Mouse (Mus musculus): ENCODE data around the gene Cmklr1. TPM values are rescaled to one million over a fixed set of nuclear protein-coding genes. Genes with fewer than 3 reads are reported as not detected.

The Cmklr1 gene
- polyA plus RNA-seq, 1 experiment from 2014 or later: 1.7 TPM

DNA sequence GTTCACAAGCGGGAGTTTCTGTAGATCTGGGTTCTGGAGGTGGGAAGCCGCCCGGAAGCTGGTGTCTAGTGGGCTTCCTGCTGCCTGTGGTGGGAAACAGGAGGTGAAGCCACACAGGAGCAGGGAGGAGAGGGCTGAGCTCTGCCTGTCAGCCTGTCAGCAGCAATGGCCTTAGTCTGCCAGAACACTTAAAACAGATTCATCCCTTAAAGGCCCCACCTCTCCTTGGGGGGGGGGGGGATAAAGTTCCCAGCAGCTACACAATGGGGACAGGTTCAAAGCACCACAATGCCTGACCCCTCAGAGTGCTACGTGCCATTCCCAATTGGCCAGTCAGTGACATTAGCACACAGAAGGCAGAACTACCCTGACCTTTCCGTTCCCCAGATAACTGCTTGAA is 2.0 kb upstream of the Cmklr1 start:
- H3K9ac ChIP-seq: no peak overlapping the region
- H3K4me3 ChIP-seq (replicated peaks): no peak overlapping the region
- peaks cover 15% of the 10 kb centered on the region for H3K27me3 ChIP-seq
- H3K27ac ChIP-seq (replicated peaks): no peak overlapping the region
- no peaks in the 10 kb centered on the region for H3K9me3 ChIP-seq (replicated peaks)
- 8% methylated on average over 5 of the region's 5 CpGs for WGBS (ENCODE audit: insufficient replicate concordance)
- no peak for ATAC-seq (ENCODE audit: insufficient read depth)
- no peak overlapping the region for H3K4me2 ChIP-seq
- no peaks in the 10 kb centered on the region for H3K36me3 ChIP-seq (replicated peaks)
- H3K4me1 ChIP-seq (replicated peaks): no peaks in the 10 kb centered on the region

GRCm38 (mm10) chr5:113648647-113649211 is 1.5 kb downstream of the Cmklr1 start:
- H3K4me2 ChIP-seq: no peak overlapping the region
- H3K4me3 ChIP-seq (replicated peaks): no peak overlapping the region
- no peak for ATAC-seq (ENCODE audit: insufficient read depth)
- 35% methylated on average over 5 of the region's 5 CpGs for WGBS (ENCODE audit: insufficient replicate concordance)
- H3K27ac ChIP-seq (replicated peaks): no peak overlapping the region
- H3K27me3 ChIP-seq: peaks cover 15% of the 10 kb centered on the region
- H3K9me3 ChIP-seq (replicated peaks): no peaks in the 10 kb centered on the region
- H3K9ac ChIP-seq: no peak overlapping the region
- no peaks in the 10 kb centered on the region for H3K36me3 ChIP-seq (replicated peaks)
- no peaks in the 10 kb centered on the region for H3K4me1 ChIP-seq (replicated peaks)

DNA sequence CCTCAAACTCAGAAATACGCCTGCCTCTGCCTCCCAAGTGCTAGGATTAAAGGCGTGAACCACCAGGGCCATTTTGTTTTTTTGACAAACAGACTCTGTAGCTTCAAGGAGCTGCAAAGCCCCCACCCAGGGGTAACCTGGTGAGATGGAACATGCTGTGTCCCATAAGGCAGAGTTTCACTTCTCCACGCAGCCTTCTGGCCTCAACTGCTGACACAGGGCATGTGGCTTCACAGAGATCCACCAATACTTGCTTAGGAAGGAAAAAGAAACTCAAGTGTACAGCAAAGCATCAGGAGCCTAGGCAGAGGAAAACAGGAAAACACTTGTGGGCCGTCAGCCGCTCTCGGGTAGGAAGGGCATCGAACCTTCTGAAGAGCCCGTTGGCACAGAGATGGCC is 3.1 kb downstream of the Cmklr1 start:
- Histone ChIP-seq H3K4me1 (replicated peaks) (no peaks in the 10 kb centered on the region), H3K27ac (replicated peaks) (no peak overlapping the region), H3K9ac (no peak overlapping the region), H3K36me3 (replicated peaks) (no peaks in the 10 kb centered on the region), H3K4me3 (replicated peaks) (no peak overlapping the region), H3K9me3 (replicated peaks) (no peaks in the 10 kb centered on the region), H3K27me3 (peaks cover 15% of the 10 kb centered on the region), H3K4me2 (no peak overlapping the region)
- 63% methylated on average over 8 of the region's 8 CpGs for WGBS (ENCODE audit: insufficient replicate concordance)
- no peak for ATAC-seq (ENCODE audit: insufficient read depth)

- H3K4me2 ChIP-seq: no peak overlapping the region
- H3K27ac ChIP-seq (replicated peaks): no peak overlapping the region
- no peaks in the 10 kb centered on the region for H3K36me3 ChIP-seq (replicated peaks)
Observed at GRCm38 (mm10) chr5:113644520-113644919, 5.7 kb downstream of the Cmklr1 start.

GRCm38 (mm10) chr5:113643107-113643848 is 6.9 kb downstream of the Cmklr1 start:
- Histone ChIP-seq H3K9me3 (replicated peaks) (no peaks in the 10 kb centered on the region), H3K4me1 (replicated peaks) (no peaks in the 10 kb centered on the region), H3K27me3 (no peaks in the 10 kb centered on the region), H3K9ac (no peak overlapping the region), H3K27ac (replicated peaks) (no peak overlapping the region), H3K4me3 (replicated peaks) (no peak overlapping the region), H3K36me3 (replicated peaks) (no peaks in the 10 kb centered on the region), H3K4me2 (no peak overlapping the region)
- 35% methylated on average over 18 of the region's 18 CpGs for WGBS (ENCODE audit: insufficient replicate concordance)
- ATAC-seq (ENCODE audit: insufficient read depth): no peak

More at GRCm38 (mm10) chr5:113644520-113644919, 5.7 kb downstream of the Cmklr1 start:
- Histone ChIP-seq H3K27me3 (no peaks in the 10 kb centered on the region), H3K9ac (no peak overlapping the region), H3K9me3 (replicated peaks) (no peaks in the 10 kb centered on the region), H3K4me1 (replicated peaks) (no peaks in the 10 kb centered on the region), H3K4me3 (replicated peaks) (no peak overlapping the region)
- ATAC-seq (ENCODE audit: insufficient read depth): peak; percentile 20; the same call in 1 of the 2 replicates
- WGBS (ENCODE audit: insufficient replicate concordance): 36% methylated on average over 4 of the region's 4 CpGs

DNA sequence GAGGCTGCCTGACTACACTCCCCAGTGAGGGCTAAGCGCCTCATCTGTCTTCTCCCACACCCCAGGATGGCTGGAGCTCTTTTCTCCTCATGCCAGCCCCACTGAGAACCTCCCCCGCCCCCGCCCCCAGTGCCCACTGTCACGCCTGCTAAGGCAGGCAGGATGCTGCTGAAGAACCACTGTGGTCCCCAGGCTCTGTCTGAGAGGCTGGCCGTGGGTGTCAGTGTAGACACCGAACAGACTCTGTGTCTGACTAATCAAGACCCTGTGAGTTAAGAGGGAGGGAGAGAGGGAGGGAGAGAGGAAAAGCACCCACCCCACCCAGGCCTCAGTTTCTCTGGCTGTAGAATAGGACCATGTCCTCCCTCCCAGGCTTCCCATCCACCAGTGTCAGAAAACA is 9.2 kb downstream of the Cmklr1 start:
- 36% methylated on average over 6 of the region's 6 CpGs for WGBS (ENCODE audit: insufficient replicate concordance)
- ATAC-seq (ENCODE audit: insufficient read depth): no peak
- H3K4me3 ChIP-seq (replicated peaks): no peak overlapping the region

GRCm38 (mm10) chr5:113639126-113639525 is 11.1 kb downstream of the Cmklr1 start:
- Histone ChIP-seq H3K9me3 (replicated peaks) (no peaks in the 10 kb centered on the region), H3K4me1 (replicated peaks) (no peaks in the 10 kb centered on the region; the same call in 1 of the 2 replicates), H3K36me3 (replicated peaks) (no peaks in the 10 kb centered on the region), H3K4me3 (replicated peaks) (no peak overlapping the region), H3K27ac (replicated peaks) (no peak overlapping the region), H3K9ac (no peak overlapping the region), H3K4me2 (no peak overlapping the region), H3K27me3 (no peaks in the 10 kb centered on the region)
- ATAC-seq (ENCODE audit: insufficient read depth): no peak
- WGBS (ENCODE audit: insufficient replicate concordance): 43% methylated on average over 5 of the region's 5 CpGs

More for the DNA sequence above, 9.2 kb downstream of the Cmklr1 start:
- Histone ChIP-seq H3K4me1 (replicated peaks) (no peaks in the 10 kb centered on the region; the same call in 1 of the 2 replicates), H3K27me3 (no peaks in the 10 kb centered on the region), H3K4me2 (no peak overlapping the region), H3K9me3 (replicated peaks) (no peaks in the 10 kb centered on the region), H3K36me3 (replicated peaks) (no peaks in the 10 kb centered on the region), H3K27ac (replicated peaks) (no peak overlapping the region), H3K9ac (no peak overlapping the region)

DNA sequence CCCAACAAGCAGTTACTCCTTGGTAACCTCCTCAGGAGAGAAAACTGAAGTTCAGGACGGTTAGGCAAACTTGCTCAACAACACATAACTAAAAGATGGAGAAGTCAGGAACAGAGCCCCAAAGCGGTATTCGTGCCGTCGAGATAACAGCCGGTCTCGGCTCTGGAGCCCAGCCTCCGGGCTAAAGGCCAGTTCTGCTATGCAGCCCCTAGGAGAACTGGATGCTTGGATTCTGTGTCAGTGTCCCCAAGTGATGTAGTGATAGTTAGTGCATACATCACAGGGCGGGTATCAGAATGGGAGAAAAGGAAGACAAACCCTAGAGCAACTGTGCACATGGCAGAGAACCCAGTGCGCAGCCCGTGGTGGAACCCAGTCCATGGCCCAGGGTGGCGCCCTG is 12.2 kb downstream of the Cmklr1 start:
- Histone ChIP-seq H3K36me3 (replicated peaks) (no peaks in the 10 kb centered on the region), H3K27me3 (no peaks in the 10 kb centered on the region), H3K4me2 (no peak overlapping the region), H3K9me3 (replicated peaks) (no peaks in the 10 kb centered on the region), H3K27ac (replicated peaks) (no peak overlapping the region), H3K4me1 (replicated peaks) (no peaks in the 10 kb centered on the region; the same call in 1 of the 2 replicates), H3K9ac (no peak overlapping the region), H3K4me3 (replicated peaks) (no peak overlapping the region)
- ATAC-seq (ENCODE audit: insufficient read depth): no peak
- WGBS (ENCODE audit: insufficient replicate concordance): 61% methylated on average over 12 of the region's 12 CpGs

DNA sequence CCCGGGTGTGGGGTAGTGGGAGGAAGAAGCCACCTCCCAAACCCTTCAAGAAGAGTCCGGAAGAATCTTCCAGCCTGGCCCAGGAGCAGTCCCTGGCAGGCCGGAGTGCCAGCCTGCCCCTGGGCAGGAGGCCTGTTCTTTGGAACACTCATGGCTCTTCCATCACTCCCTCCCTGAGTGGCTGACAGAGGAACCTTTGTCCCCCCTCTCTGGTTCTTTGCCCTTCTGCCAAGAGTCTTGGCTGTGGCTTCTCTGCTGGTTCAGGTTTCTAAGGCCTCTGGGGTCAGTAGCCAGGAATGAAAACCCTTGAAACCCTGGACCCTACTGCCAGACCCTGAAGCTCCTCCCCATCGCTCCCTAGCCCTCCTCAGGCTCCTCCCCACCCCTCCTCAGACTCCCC is 12.6 kb downstream of the Cmklr1 start:
- H3K36me3 ChIP-seq (replicated peaks): no peaks in the 10 kb centered on the region
- no peaks in the 10 kb centered on the region for H3K27me3 ChIP-seq
- no peak overlapping the region for H3K27ac ChIP-seq (replicated peaks)
- H3K9me3 ChIP-seq (replicated peaks): no peaks in the 10 kb centered on the region
- no peak for ATAC-seq (ENCODE audit: insufficient read depth)
- H3K4me3 ChIP-seq (replicated peaks): no peak overlapping the region
- H3K4me2 ChIP-seq: no peak overlapping the region
- no peak overlapping the region for H3K9ac ChIP-seq
- no peaks in the 10 kb centered on the region; the same call in 1 of the 2 replicates for H3K4me1 ChIP-seq (replicated peaks)
- WGBS (ENCODE audit: insufficient replicate concordance): 57% methylated on average over 4 of the region's 4 CpGs

- ATAC-seq (ENCODE audit: insufficient read depth): no peak
- Histone ChIP-seq H3K9me3 (replicated peaks) (no peaks in the 10 kb centered on the region), H3K36me3 (replicated peaks) (no peaks in the 10 kb centered on the region), H3K4me1 (replicated peaks) (no peaks in the 10 kb centered on the region; the same call in 1 of the 2 replicates), H3K27me3 (no peaks in the 10 kb centered on the region), H3K4me3 (replicated peaks) (no peak overlapping the region), H3K4me2 (no peak overlapping the region), H3K27ac (replicated peaks) (no peak overlapping the region), H3K9ac (no peak overlapping the region)
- WGBS (ENCODE audit: insufficient replicate concordance): 60% methylated on average over 15 of the region's 15 CpGs
Observed at GRCm38 (mm10) chr5:113635861-113636565, 14.2 kb downstream of the Cmklr1 start.

DNA sequence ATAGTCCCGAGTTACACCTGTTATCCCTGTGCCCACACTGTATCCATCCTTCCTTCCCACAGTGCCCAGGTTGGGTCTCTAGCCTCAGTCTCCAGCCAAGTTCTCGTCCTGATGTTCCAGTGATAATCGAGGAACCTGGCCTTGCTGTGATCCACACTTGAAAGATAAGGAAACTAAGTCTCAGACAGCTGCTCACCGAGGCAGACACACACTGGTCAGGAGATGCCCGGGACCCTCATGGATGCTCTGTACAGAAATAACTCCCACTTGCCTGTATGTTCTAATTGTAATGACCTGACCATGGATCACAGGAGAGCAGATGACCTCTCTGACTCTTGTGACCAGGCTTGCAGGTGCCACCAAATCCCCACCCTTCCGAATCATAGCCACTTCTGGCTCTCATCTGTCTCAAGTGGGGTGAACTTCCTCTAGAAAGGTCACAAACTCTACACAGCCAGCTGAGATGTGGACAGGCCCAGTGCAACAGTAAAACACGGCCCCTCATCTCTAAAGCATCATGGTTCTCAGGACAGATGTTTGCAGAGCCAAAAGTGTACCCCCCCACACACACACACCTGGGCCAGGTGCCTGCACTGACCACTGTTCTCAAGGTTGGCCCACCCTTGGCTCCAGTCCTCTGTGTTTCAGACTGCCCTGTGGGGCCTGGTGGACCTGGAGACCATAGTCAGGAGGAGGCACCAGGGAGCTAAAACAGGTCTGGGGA is 15.2 kb downstream of the Cmklr1 start:
- H3K4me1 ChIP-seq (replicated peaks): no peaks in the 10 kb centered on the region; the same call in 1 of the 2 replicates
- H3K36me3 ChIP-seq (replicated peaks): no peaks in the 10 kb centered on the region
- H3K27me3 ChIP-seq: no peaks in the 10 kb centered on the region
- 46% methylated on average over 7 of the region's 7 CpGs for WGBS (ENCODE audit: insufficient replicate concordance)
- no peak overlapping the region for H3K27ac ChIP-seq (replicated peaks)
- no peak for ATAC-seq (ENCODE audit: insufficient read depth)
- H3K9ac ChIP-seq: no peak overlapping the region
- H3K9me3 ChIP-seq (replicated peaks): no peaks in the 10 kb centered on the region
- H3K4me3 ChIP-seq (replicated peaks): no peak overlapping the region
- no peak overlapping the region for H3K4me2 ChIP-seq
